ENCODE assay signal across 12 mouse cellular contexts in the genomic region with DNA sequence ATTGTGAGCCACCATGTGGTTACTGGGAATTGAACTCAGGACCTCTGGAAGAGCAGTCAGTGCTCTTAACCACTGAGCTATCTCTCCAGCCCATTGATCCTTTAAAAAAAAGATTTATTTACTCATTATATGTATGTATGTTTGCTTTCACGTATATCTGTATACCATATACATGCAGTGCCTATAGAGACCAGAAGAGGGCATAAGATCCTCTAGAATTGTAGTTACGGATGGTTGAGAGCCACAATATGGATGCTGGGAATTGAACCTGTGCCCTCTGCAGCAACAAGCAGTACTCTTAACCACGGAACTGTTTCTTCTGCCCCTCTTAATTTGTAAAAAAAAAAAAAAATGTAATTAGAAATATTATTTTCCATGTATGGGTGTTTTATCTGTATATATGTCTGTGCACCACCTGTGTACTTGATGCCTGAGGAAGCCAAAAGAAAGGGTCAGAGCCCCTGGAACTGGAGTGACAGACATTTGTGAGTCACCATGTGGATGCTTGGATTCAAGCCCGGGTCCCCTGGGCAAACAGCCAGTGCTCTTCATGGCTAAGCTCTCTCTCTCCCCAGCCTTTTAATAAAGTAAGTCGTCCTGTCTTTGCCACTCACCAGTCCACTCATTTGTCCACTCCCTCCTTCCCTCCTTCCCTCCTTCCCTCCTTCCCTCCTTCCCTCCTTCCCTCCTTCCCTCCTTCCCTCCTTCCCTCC. TPM values are rescaled to one million over a fixed set of nuclear protein-coding genes. Genes with fewer than 3 reads are reported as not detected.
DNase-seq lines count a peak whose midpoint lies in the region; ATAC-seq and TF ChIP-seq lines count a peak whose summit lies in the region.
"Had no signal": no experiment of that assay in that cellular context is flagged by ENCODE, and none has a peak within 500 bp of the region (broad histone marks: within the 10 kb centered on the region; RNA-seq: fewer than 3 reads in every experiment).

No protein-coding gene starts in this region.

- no peak for ATAC-seq in monocyte, adult 5-6 weeks (replicated peaks; ENCODE audit: insufficient number of reproducible peaks, low FRiP score, low TSS enrichment, poor library complexity, severe bottlenecking)
- ATAC-seq: forebrain, embryonic 16.5 days had no signal

- H3K27ac ChIP-seq in cerebellum, adult 2 months (ENCODE audit: insufficient read depth, low read length), result no peak overlapping the region
- H3K27ac ChIP-seq: neural tube, embryonic 15.5 days had no signal

- H3K4me1 ChIP-seq in cerebellum, adult 2 months (ENCODE audit: control insufficient read depth, insufficient read depth, low read length), result no peaks in the 10 kb centered on the region
- H3K4me1 ChIP-seq: neural tube, embryonic 15.5 days had no signal

- no peak overlapping the region for H3K4me3 ChIP-seq in cerebellum, adult 2 months (replicated peaks; ENCODE audit: insufficient read depth, low read depth, low read length)
- H3K4me3 ChIP-seq: neural tube, embryonic 15.5 days had no signal

- peak; percentile 47 to 50 for DNase-seq in cerebellum, adult 2 months
- DNase-seq in cerebellum, adult 11 months, result no peak
- DNase-seq in kidney, postnatal 4 days, result peak; percentile 36 to 39
- DNase-seq in kidney, postnatal 14 days, result no peak
- DNase-seq in 3134 (ENCODE audit: extremely low read depth, insufficient read length, low spot score), result peak; percentile 63
- DNase-seq in adrenal gland, postnatal 14 days, result peak; percentile 89
- no peak for DNase-seq in urinary bladder, postnatal 10 days (ENCODE audit: low spot score)
- DNase-seq: thymus, adult 18-20 months had no signal

- no peak for TF ChIP-seq POLR2A in cerebellum, adult 2 months (IDR thresholded peaks at IDR 0.05; ENCODE audit: borderline replicate concordance, insufficient read depth, low read length)

- no peak for TF ChIP-seq CTCF in cerebellum, adult 2 months (IDR thresholded peaks at IDR 0.05; ENCODE audit: borderline replicate concordance, insufficient read depth, low read depth, low read length)

- 33% methylated on average over 5 of the region's 5 CpGs for WGBS in cerebellum, adult 2 months

- H3K27me3 ChIP-seq in cerebellum, adult 2 months (ENCODE audit: control insufficient read depth, insufficient read depth, low read length), result no peaks in the 10 kb centered on the region

RNA-seq across cellular contexts. Expression of gene Pmis2, which starts 7.0 kb away (rescaled TPM):
- not detected in 2 replicates for polyA plus RNA-seq in cerebellum, adult 2 months (2012; rRNA removed)
- total RNA-seq in adrenal gland, postnatal 14 days (2021), result not detected in 2 replicates
- not detected in 3 replicates for total RNA-seq in monocyte, adult 5-6 weeks (2017)
- polyA plus RNA-seq: forebrain, embryonic 16.5 days; liver, embryonic 16.5 days; neural tube, embryonic 15.5 days had no signal

RNA-seq across cellular contexts. Expression of gene Haus5, which starts 13.6 kb away (rescaled TPM):
- 16.4 and 17.1 TPM in 2 replicates for polyA plus RNA-seq in cerebellum, adult 2 months (2012; rRNA removed)
- total RNA-seq in adrenal gland, postnatal 14 days (2021), result 10.4 and 11.9 TPM in 2 replicates
- 5.6 to 20.3 TPM (median 11.0 TPM) in 3 replicates for total RNA-seq in monocyte, adult 5-6 weeks (2017)

RNA-seq across cellular contexts. Expression of gene 2200002J24Rik, which starts 20.3 kb away (rescaled TPM):
- polyA plus RNA-seq in cerebellum, adult 2 months (2012; rRNA removed), result not detected in 2 replicates
- total RNA-seq in adrenal gland, postnatal 14 days (2021), result 1.4 and 3.4 TPM in 2 replicates
- not detected in 3 replicates for total RNA-seq in monocyte, adult 5-6 weeks (2017)
- polyA plus RNA-seq: forebrain, embryonic 16.5 days; neural tube, embryonic 15.5 days had no signal

RNA-seq across cellular contexts. Expression of gene Rbm42, which starts 28.3 kb away (rescaled TPM):
- polyA plus RNA-seq in cerebellum, adult 2 months (2012; rRNA removed), result 66.6 and 69.5 TPM in 2 replicates
- total RNA-seq in adrenal gland, postnatal 14 days (2021), result 78.2 and 81.2 TPM in 2 replicates
- 63.9 to 74.7 TPM (median 64.6 TPM) in 3 replicates for total RNA-seq in monocyte, adult 5-6 weeks (2017)

RNA-seq across cellular contexts. Expression of gene Atp4a, which starts 33.6 kb away (rescaled TPM):
- polyA plus RNA-seq in cerebellum, adult 2 months (2012; rRNA removed), result 0.33 and 0.39 TPM in 2 replicates
- 3.0 TPM in 2 replicates for total RNA-seq in adrenal gland, postnatal 14 days (2021)
- total RNA-seq in monocyte, adult 5-6 weeks (2017), result 0.75 TPM in 1 of 3 replicates, not detected in the others

Comparison
In these comparisons a context has a peak if more than half of its experiments do, and no peak if none do; other contexts are left out.
1. DNase-seq: peak in cerebellum, adult 2 months (2 of 2), kidney, postnatal 4 days (2 of 2), 3134 (single experiment) and adrenal gland, postnatal 14 days (single experiment); none in cerebellum, adult 11 months (single experiment), kidney, postnatal 14 days (single experiment) and urinary bladder, postnatal 10 days (single experiment).